Mouse (Mus musculus) cerebellum, adult (tissue): ENCODE measurements around the gene Gpr25.

Source experiments
- ATAC-seq: cut with Nextera tagmentation; 2 replicates; pipeline ENCODE4 v1.9.2; 2017; ENCODE audit warnings: mild to moderate bottlenecking, moderate library complexity, mixed read lengths; ENCODE audit not compliant: insufficient number of reproducible peaks, low FRiP score, low TSS enrichment

The Gpr25 gene

GRCm38 (mm10) chr1:136260635-136261238, at the start of gene Gpr25:
Gpr25 (minus strand) TSS chr1:136260873.
- peak; percentile 45 for ATAC-seq

- no peak for ATAC-seq
These were observed 48.5 kb upstream of the Gpr25 start for GRCm38 (mm10) chr1:136309193-136309592.

- peak; percentile 80 for ATAC-seq
These were observed 45.8 kb upstream of the Gpr25 start for GRCm38 (mm10) chr1:136306424-136306823.

- ATAC-seq: no peak
These were observed 33.3 kb upstream of the Gpr25 start for GRCm38 (mm10) chr1:136293961-136294360.

GRCm38 (mm10) chr1:136289803-136290202, 29.1 kb upstream of the Gpr25 start:
- ATAC-seq: no peak

GRCm38 (mm10) chr1:136277366-136277765, 16.7 kb upstream of the Gpr25 start:
- ATAC-seq: no peak

- no peak for ATAC-seq
These were observed 7.6 kb upstream of the Gpr25 start for GRCm38 (mm10) chr1:136268224-136268623.

- no peak for ATAC-seq
These were observed 5.5 kb upstream of the Gpr25 start for GRCm38 (mm10) chr1:136266127-136266526.

- ATAC-seq: no peak
These were observed 2.7 kb upstream of the Gpr25 start for GRCm38 (mm10) chr1:136263355-136263754.

GRCm38 (mm10) chr1:136259893-136260634, 609 bp downstream of the Gpr25 start:
- peak; percentile 67 for ATAC-seq

- ATAC-seq: no peak
These were observed 1.2 kb downstream of the Gpr25 start for GRCm38 (mm10) chr1:136259543-136259892.

- no peak for ATAC-seq
These were observed 2.2 kb downstream of the Gpr25 start for GRCm38 (mm10) chr1:136258495-136258894.

- ATAC-seq: no peak
These were observed 5.0 kb downstream of the Gpr25 start for GRCm38 (mm10) chr1:136255657-136256056.

- no peak for ATAC-seq
These were observed 5.5 kb downstream of the Gpr25 start for GRCm38 (mm10) chr1:136255174-136255573.

- ATAC-seq: no peak
These were observed 6.1 kb downstream of the Gpr25 start for GRCm38 (mm10) chr1:136254503-136255065.

GRCm38 (mm10) chr1:136253472-136253871, 7.2 kb downstream of the Gpr25 start:
- no peak for ATAC-seq

- no peak for ATAC-seq
These were observed 11.0 kb downstream of the Gpr25 start for GRCm38 (mm10) chr1:136249662-136250061.

- no peak for ATAC-seq
These were observed 13.3 kb downstream of the Gpr25 start for GRCm38 (mm10) chr1:136247393-136247792.

- no peak for ATAC-seq
These were observed 16.2 kb downstream of the Gpr25 start for GRCm38 (mm10) chr1:136244469-136244868.

- ATAC-seq: no peak
These were observed 18.9 kb downstream of the Gpr25 start for GRCm38 (mm10) chr1:136241801-136242200.

- ATAC-seq: no peak
These were observed 22.2 kb downstream of the Gpr25 start for GRCm38 (mm10) chr1:136238495-136238894.

GRCm38 (mm10) chr1:136234595-136235092, 26.0 kb downstream of the Gpr25 start:
- no peak for ATAC-seq
